Mouse (Mus musculus): ENCODE measurements around the gene Kcnj10. TPM values are rescaled to one million over a fixed set of nuclear protein-coding genes. Genes with fewer than 3 reads are reported as not detected.

Gene Kcnj10
- polyA plus RNA-seq, 1 experiment, result 112 TPM

DNA sequence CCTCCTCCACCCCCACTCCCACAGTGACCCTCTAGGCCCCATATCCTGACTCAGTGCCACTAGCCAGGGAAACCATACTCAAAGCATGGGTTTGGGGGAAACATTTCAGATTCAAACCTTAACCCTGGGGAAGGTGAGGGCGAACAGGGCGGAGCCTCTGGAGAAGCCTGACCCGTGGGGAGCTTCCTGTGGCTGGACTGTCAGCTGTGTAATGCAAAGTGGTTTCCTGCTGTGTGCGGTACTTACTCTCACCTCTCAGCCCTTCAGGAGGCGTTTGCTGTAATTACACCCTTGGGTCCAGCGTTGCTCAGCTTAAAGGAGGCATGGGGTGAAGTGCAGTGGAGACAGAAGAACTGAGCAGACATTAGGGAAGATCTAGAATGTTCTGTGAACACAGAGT lies 77.2 kb downstream of the Kcnj10 start:
- DNase-seq (ENCODE audit: extremely low spot score in 1 of 2, low spot score in 1 of 2), result no peak

GRCm38 (mm10) chr1:172418642-172419041 lies 77.6 kb downstream of the Kcnj10 start:
- DNase-seq (ENCODE audit: extremely low spot score in 1 of 2, low spot score in 1 of 2), result no peak

- DNase-seq (ENCODE audit: extremely low spot score in 1 of 2, low spot score in 1 of 2), result no peak
These were observed 79.2 kb downstream of the Kcnj10 start for GRCm38 (mm10) chr1:172420181-172420580.

- DNase-seq (ENCODE audit: extremely low spot score in 1 of 2, low spot score in 1 of 2), result no peak
These were observed 82.4 kb downstream of the Kcnj10 start for GRCm38 (mm10) chr1:172423393-172423792.

Other genes with a start within 250 kb of the Kcnj10 start
- gene Pex19, start 214.5 kb upstream of the Kcnj10 start, polyA plus RNA-seq (2012; rRNA removed), result 81.2 and 84.3 TPM in 2 replicates
- 92.6 and 102 TPM in 2 replicates for gene Dcaf8, start 193.1 kb upstream of the Kcnj10 start, polyA plus RNA-seq (2012; rRNA removed)
- gene Pea15a, start 134.4 kb upstream of the Kcnj10 start, polyA plus RNA-seq (2012; rRNA removed), result 538 and 542 TPM in 2 replicates
- 1.4 TPM in 2 replicates for gene Casq1, start 121.3 kb upstream of the Kcnj10 start, polyA plus RNA-seq (2012; rRNA removed)
- gene Atp1a4, start 82.8 kb upstream of the Kcnj10 start, polyA plus RNA-seq (2012; rRNA removed), result not detected in 2 replicates
- gene Igsf8, start 79.6 kb upstream of the Kcnj10 start, polyA plus RNA-seq (2012; rRNA removed), result 230 and 251 TPM in 2 replicates
- gene Atp1a2, start 43.1 kb upstream of the Kcnj10 start, polyA plus RNA-seq (2012; rRNA removed), result 495 and 562 TPM in 2 replicates
- 102 and 111 TPM in 2 replicates for gene Kcnj9, start 11.9 kb upstream of the Kcnj10 start, polyA plus RNA-seq (2012; rRNA removed)
- gene Pigm, start 35.3 kb downstream of the Kcnj10 start, polyA plus RNA-seq (2012; rRNA removed), result 6.6 and 7.2 TPM in 2 replicates
- 1.1 and 1.8 TPM in 2 replicates for gene Slamf9, start 134.1 kb downstream of the Kcnj10 start, polyA plus RNA-seq (2012; rRNA removed)
- 13.3 and 16.3 TPM in 2 replicates for gene Igsf9, start 140.6 kb downstream of the Kcnj10 start, polyA plus RNA-seq (2012; rRNA removed)
- gene Tagln2, start 158.8 kb downstream of the Kcnj10 start, polyA plus RNA-seq (2012; rRNA removed), result 19.1 and 19.9 TPM in 2 replicates
- 3.4 and 4.5 TPM in 2 replicates for gene Cfap45, start 179.6 kb downstream of the Kcnj10 start, polyA plus RNA-seq (2012; rRNA removed)
- gene Vsig8, start 214.7 kb downstream of the Kcnj10 start, polyA plus RNA-seq (2012; rRNA removed), result 0.90 and 0.97 TPM in 2 replicates
- 0.28 and 0.44 TPM in 2 replicates for gene Slamf8, start 249.4 kb downstream of the Kcnj10 start, polyA plus RNA-seq (2012; rRNA removed)